Comparison of ENCODE assay signal across 9 mouse cellular contexts in genomic region chr12:29258548-29258874, GRCm38 (mm10).
DNase-seq lines count a peak whose midpoint lies in the region; ATAC-seq and TF ChIP-seq lines count a peak whose summit lies in the region.
"Had no signal": no experiment of that assay in that cellular context is flagged by ENCODE, and none has a peak within 500 bp of the region (broad histone marks: within the 10 kb centered on the region; RNA-seq: fewer than 3 reads in every experiment).

No protein-coding gene starts in this region.

- intact Hi-C loops in gastrocnemius, postnatal 36 days (cut with DNase I): no loop called here

- H3K4me1 ChIP-seq in heart, embryonic 14.5 days (ENCODE audit: control insufficient read depth in 2 of 2, insufficient read depth in 2 of 2, low read length in 2 of 2): peaks cover 16 to 23% of the 10 kb centered on the region in 2 experiments
- H3K4me1 ChIP-seq in embryonic facial prominence, embryonic 15.5 days: peaks cover 14% of the 10 kb centered on the region
- peaks cover 23% of the 10 kb centered on the region for H3K4me1 ChIP-seq in hindbrain, embryonic 16.5 days (ENCODE audit: control insufficient read depth, insufficient read depth, low read depth, low read length)
- H3K4me1 ChIP-seq in midbrain, postnatal 0 days (ENCODE audit: insufficient read depth, low read length): peaks cover 19% of the 10 kb centered on the region

- H3K9ac ChIP-seq in heart, embryonic 14.5 days (ENCODE audit: low read length): no peak overlapping the region
- H3K9ac ChIP-seq in embryonic facial prominence, embryonic 15.5 days: no peak overlapping the region
- peak overlapping the region; percentile 35 for H3K9ac ChIP-seq in hindbrain, embryonic 16.5 days (ENCODE audit: low read depth, low read length)
- H3K9ac ChIP-seq in midbrain, postnatal 0 days (replicated peaks; ENCODE audit: low read length, poor library complexity, severe bottlenecking): 0 out of 2 replicates have a peak overlapping the region, but pooled peaks have one; percentile 9

- peak overlapping the region; percentile 31 for H3K4me2 ChIP-seq in heart, embryonic 14.5 days (ENCODE audit: low read length)
- H3K4me2 ChIP-seq in embryonic facial prominence, embryonic 15.5 days (replicated peaks): peak overlapping the region; percentile 32
- peak overlapping the region; percentile 30 for H3K4me2 ChIP-seq in hindbrain, embryonic 16.5 days (ENCODE audit: low read length)
- no peak overlapping the region for H3K4me2 ChIP-seq in midbrain, postnatal 0 days (ENCODE audit: low read depth, low read length, poor library complexity, severe bottlenecking)

- no peak overlapping the region for H3K4me3 ChIP-seq in heart, embryonic 14.5 days (ENCODE audit: control insufficient read depth in 1 of 2, insufficient read depth in 1 of 2, low read depth in 1 of 2, low read length in 2 of 2)
- H3K4me3 ChIP-seq in embryonic facial prominence, embryonic 15.5 days (replicated peaks): no peak overlapping the region
- H3K4me3 ChIP-seq in hindbrain, embryonic 16.5 days (ENCODE audit: low read length): no peak overlapping the region
- no peak overlapping the region for H3K4me3 ChIP-seq in midbrain, postnatal 0 days (ENCODE audit: low read depth, low read length)

- DNase-seq in heart, adult 9 months (ENCODE audit: low spot score in 2 of 2): no peak
- DNase-seq in midbrain, postnatal 0 days (ENCODE audit: low spot score): no peak
- no peak for DNase-seq in gastrocnemius, postnatal 36 days
- no peak for DNase-seq in right cerebral cortex, adult 18-20 months
- DNase-seq in kidney, postnatal 4 days: no peak
- DNase-seq: gastrocnemius, postnatal 25 days had no signal

- no peaks in the 10 kb centered on the region for H3K27me3 ChIP-seq in heart, embryonic 14.5 days (ENCODE audit: control insufficient read depth, insufficient read depth, low read length)
- H3K27me3 ChIP-seq in embryonic facial prominence, embryonic 15.5 days: no peaks in the 10 kb centered on the region
- H3K27me3 ChIP-seq in hindbrain, embryonic 16.5 days (replicated peaks; ENCODE audit: control insufficient read depth, insufficient read depth, low read length): no peaks in the 10 kb centered on the region
- H3K27me3 ChIP-seq in midbrain, postnatal 0 days (ENCODE audit: insufficient read depth, low read length): no peaks in the 10 kb centered on the region

- peak overlapping the region; percentile 55 to 76 for H3K27ac ChIP-seq in heart, embryonic 14.5 days (replicated peaks in 1 of 2; ENCODE audit: control insufficient read depth in 1 of 2, insufficient read depth in 1 of 2, low read depth in 2 of 2, low read length in 2 of 2)
- no peak overlapping the region for H3K27ac ChIP-seq in embryonic facial prominence, embryonic 15.5 days (replicated peaks)
- H3K27ac ChIP-seq in hindbrain, embryonic 16.5 days (ENCODE audit: low read depth, low read length): peak overlapping the region; percentile 75
- peak overlapping the region; percentile 60 for H3K27ac ChIP-seq in midbrain, postnatal 0 days (ENCODE audit: low read depth, low read length)

- TF ChIP-seq CTCF in midbrain, postnatal 0 days (IDR thresholded peaks at IDR 0.05): no peak

- ATAC-seq in heart, embryonic 14.5 days (ENCODE audit: insufficient number of reproducible peaks, insufficient read depth, low FRiP score, low read depth): no peak
- no peak for ATAC-seq in embryonic facial prominence, embryonic 15.5 days (ENCODE audit: insufficient number of reproducible peaks, low FRiP score, low TSS enrichment, low read depth)
- peak; percentile 28; the same call in 1 of the 2 replicates for ATAC-seq in hindbrain, embryonic 16.5 days
- no peak for ATAC-seq in midbrain, postnatal 0 days (ENCODE audit: low FRiP score)

- no peaks in the 10 kb centered on the region for H3K36me3 ChIP-seq in heart, embryonic 14.5 days (ENCODE audit: control insufficient read depth, insufficient read depth, low read length)
- no peaks in the 10 kb centered on the region for H3K36me3 ChIP-seq in embryonic facial prominence, embryonic 15.5 days
- no peaks in the 10 kb centered on the region for H3K36me3 ChIP-seq in hindbrain, embryonic 16.5 days (ENCODE audit: control insufficient read depth, insufficient read depth, low read length)
- H3K36me3 ChIP-seq in midbrain, postnatal 0 days (ENCODE audit: insufficient read depth, low read length): no peaks in the 10 kb centered on the region

- no peaks in the 10 kb centered on the region for H3K9me3 ChIP-seq in heart, embryonic 14.5 days (ENCODE audit: control insufficient read depth, low read length)
- H3K9me3 ChIP-seq in embryonic facial prominence, embryonic 15.5 days (replicated peaks): no peaks in the 10 kb centered on the region
- no peaks in the 10 kb centered on the region for H3K9me3 ChIP-seq in hindbrain, embryonic 16.5 days (ENCODE audit: control insufficient read depth, low read length)
- H3K9me3 ChIP-seq in midbrain, postnatal 0 days (ENCODE audit: low read length): no peaks in the 10 kb centered on the region

Comparison
In these comparisons a context has a peak if more than half of its experiments do, and no peak if none do; other contexts are left out.
1. H3K9ac ChIP-seq: peak in hindbrain, embryonic 16.5 days (single experiment) and midbrain, postnatal 0 days (single experiment); none in heart, embryonic 14.5 days (single experiment) and embryonic facial prominence, embryonic 15.5 days (single experiment).